Mouse (Mus musculus): Measurements from ENCODE around the gene Tmem263.

DNA sequence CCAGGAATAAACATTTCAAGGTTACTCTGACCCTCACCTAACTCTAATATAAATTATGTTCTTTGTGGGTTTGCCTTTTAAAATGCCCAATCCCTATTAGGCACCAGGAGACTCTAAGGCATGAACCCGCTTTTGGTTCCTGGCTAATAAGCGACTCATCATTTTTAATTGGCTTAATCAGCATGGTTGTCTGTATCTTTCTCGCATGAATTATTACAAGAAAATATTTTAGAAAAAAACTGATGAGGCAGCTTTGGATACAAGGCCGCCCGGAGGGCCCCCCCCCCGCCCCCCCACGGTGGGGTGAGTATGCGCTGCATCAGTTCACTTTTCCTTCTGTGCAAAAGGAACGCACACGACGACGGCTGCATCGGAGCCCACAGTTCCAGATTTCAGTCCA lies 62.4 kb downstream of the Tmem263 start:
- TF ChIP-seq EP300 (IDR thresholded peaks at IDR 0.05; ENCODE audit: low read depth) (no peak), CTCF (IDR thresholded peaks at IDR 0.05; ENCODE audit: low read depth) (no peak)

Data from liver, embryonic 14.5 days (tissue).